Mouse (Mus musculus) CD4-positive, CD25-positive, alpha-beta regulatory T cell, adult 9 weeks (primary cell): ENCODE measurements around the gene Ube2e2. TPM values are rescaled to one million over a fixed set of nuclear protein-coding genes. Genes with fewer than 3 reads are reported as not detected.

ENCODE experiments used
- polyA plus RNA-seq: library from polyadenylated mRNA; unstranded; fragments of 100-300 nt; shearing (Covaris generic); gene quantifications from one replicate; pipeline ENCODE4 v1.2.1, GENCODE M21; 2017

Gene Ube2e2
- polyA plus RNA-seq, result 0.55 TPM

GRCm38 (mm10) chr14:18893947-18894445 lies at the start of gene Ube2e2:
Ube2e2 (minus strand) TSS chr14:18894267.

